Mouse (Mus musculus) stomach, postnatal 0 days (tissue): Measurements from ENCODE around the gene Llgl2. TPM values are rescaled to one million over a fixed set of nuclear protein-coding genes. Genes with fewer than 3 reads are reported as not detected.

Source experiments
- ATAC-seq: fragments of 200-750 bp; cut with Nextera tagmentation; 2 replicates; pipeline ENCODE4 v1.8.0; 2017; ENCODE audit not compliant: low FRiP score, low TSS enrichment
- DNase-seq: peaks from one replicate; pipeline ENCODE4 v3.0.0-alpha.2; 2016; ENCODE audit warnings: low spot score
- H3K27ac ChIP-seq: fragments of 300-500 bp; sonication (generic); replicated peaks from 2 replicates; pipeline ENCODE4 v1.5.1; 2014; ENCODE audit warnings: mild to moderate bottlenecking, control low read depth
- H3K27me3 ChIP-seq: fragments of 300-500 bp; sonication (generic); 2 replicates; pipeline ENCODE4 v1.6.1; 2014; ENCODE audit warnings: low read length; ENCODE audit not compliant: control insufficient read depth, insufficient read depth
- H3K36me3 ChIP-seq: fragments of 300-500 bp; sonication (generic); 2 replicates; pipeline ENCODE4 v1.6.1; 2014; ENCODE audit warnings: low read length, mixed read lengths; ENCODE audit not compliant: control insufficient read depth, insufficient read depth
- H3K4me1 ChIP-seq: fragments of 300-500 bp; sonication (generic); replicated peaks from 2 replicates; pipeline ENCODE4 v1.6.1; 2014; ENCODE audit warnings: antibody characterized with exemption; ENCODE audit not compliant: control insufficient read depth, insufficient read depth
- H3K4me2 ChIP-seq: fragments of 300-500 bp; sonication (generic); replicated peaks from 2 replicates; pipeline ENCODE4 v1.6.1; 2014; ENCODE audit warnings: low read depth, mild to moderate bottlenecking, control low read depth, moderate library complexity
- H3K4me3 ChIP-seq: fragments of 300-500 bp; sonication (generic); 2 replicates; pipeline ENCODE4 v1.5.1; 2014; ENCODE audit warnings: low read depth, low read length, control low read depth
- H3K9ac ChIP-seq: fragments of 300-500 bp; sonication (generic); 2 replicates; pipeline ENCODE4 v1.6.1; 2014; ENCODE audit warnings: mild to moderate bottlenecking, low read length, control low read depth, mixed read lengths
- H3K9me3 ChIP-seq: fragments of 300-500 bp; sonication (generic); 2 replicates; pipeline ENCODE4 v1.6.1; 2016; ENCODE audit warnings: low read length; ENCODE audit not compliant: control insufficient read depth
- CTCF ChIP-seq: IDR thresholded peaks from 2 replicates; pipeline ENCODE4 v1.5.1; 2016; ENCODE audit warnings: antibody characterized with exemption, low read depth, mild to moderate bottlenecking, moderate library complexity
- EP300 ChIP-seq: optimal IDR thresholded peaks from 2 replicates; pipeline ENCODE3; 2016; ENCODE audit warnings: antibody characterized with exemption
- WGBS: fragments of 180-500 bp; shearing (Covaris S2); extraction: QIAGEN DNeasy Blood & Tissue Kit; methylation state at CpG from one replicate; pipeline ENCODE4 v1.1.7; 2014; 5-methylcytosine and 5-hydroxymethylcytosine counted together
- microRNA-seq: library from miRNA; unstranded; fragments of <30 nt; microRNA quantifications from one replicate; pipeline ENCODE4, GENCODE M21; 2016
- polyA plus RNA-seq: library from polyadenylated mRNA; unstranded; fragments of >200 nt; fragmentation: Nextera tagmentation; extraction: Ambion mirVana; gene quantifications from 2 replicates; pipeline ENCODE4 v1.2.1, GENCODE M21; 2015

The Llgl2 gene
- polyA plus RNA-seq, 1 experiment from 2014 or later, result 58.4 TPM

DNA sequence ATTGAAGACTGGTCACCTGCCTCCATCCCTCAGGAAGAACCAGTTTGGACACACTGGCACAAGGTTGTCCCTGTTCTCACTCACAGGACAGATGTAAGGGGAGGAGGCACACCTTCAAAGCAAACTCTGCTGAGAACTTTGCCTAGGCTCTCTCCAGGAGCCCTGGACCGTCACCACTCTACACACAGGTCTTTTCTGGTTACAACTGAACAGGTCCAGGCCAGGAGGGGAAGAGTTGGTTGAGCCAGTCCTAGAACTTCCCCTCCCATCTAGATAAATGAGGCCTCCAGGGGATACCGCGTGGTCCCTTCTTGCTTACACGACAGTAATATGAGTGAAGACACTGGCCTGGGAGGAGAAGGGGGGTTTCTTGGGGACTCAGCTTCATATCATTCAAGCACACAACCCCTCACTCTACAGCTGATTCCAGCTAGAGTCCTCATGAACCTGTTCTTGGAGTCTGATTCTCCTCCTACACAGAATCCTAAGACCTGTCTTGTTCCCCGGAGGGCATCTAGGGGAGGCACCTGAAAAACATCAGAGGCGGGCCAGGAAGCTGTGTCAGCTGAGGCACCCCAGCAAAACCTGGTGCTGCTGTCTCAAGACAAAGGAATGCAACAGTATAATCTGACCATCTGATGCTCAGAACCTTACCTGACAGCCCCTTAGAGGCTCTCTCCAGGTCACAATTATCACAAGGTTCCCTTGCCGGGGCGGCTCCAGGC, 80.5 kb downstream of the Llgl2 start:
- H3K4me3 ChIP-seq, result no peak overlapping the region
- H3K36me3 ChIP-seq, result no peaks in the 10 kb centered on the region
- ATAC-seq (peak; percentile 42), DNase-seq (peak; percentile 40)
- H3K4me1 ChIP-seq, result peaks cover 19% of the 10 kb centered on the region
- TF ChIP-seq EP300, result no peak
- no peak for TF ChIP-seq CTCF
- peak overlapping the region; percentile 28; the same call in 1 of the 2 replicates for H3K9ac ChIP-seq
- H3K27me3 ChIP-seq, result no peaks in the 10 kb centered on the region
- no peaks in the 10 kb centered on the region for H3K9me3 ChIP-seq
- WGBS, result 52% methylated on average over 8 of the region's 8 CpGs
- peak overlapping the region; percentile 90 for H3K27ac ChIP-seq
- peak overlapping the region; percentile 19; the same call in 1 of the 2 replicates for H3K4me2 ChIP-seq

Small RNAs within 50 kb of the gene (microRNA-seq; reads per million reads assigned to microRNA genes)
- gene Mir5621, result not detected

Other genes with a start within 250 kb of the Llgl2 start
- gene Mrps7, start 220.1 kb upstream of the Llgl2 start, polyA plus RNA-seq, result 52.6 and 58.4 TPM in 2 replicates
- 5.2 TPM in 2 replicates for gene Gga3, start 220.0 kb upstream of the Llgl2 start, polyA plus RNA-seq
- gene Mif4gd, start 211.1 kb upstream of the Llgl2 start, polyA plus RNA-seq, result 48.9 and 52.3 TPM in 2 replicates
- 12.5 and 14.0 TPM in 2 replicates for gene Slc25a19, start 195.8 kb upstream of the Llgl2 start, polyA plus RNA-seq
- gene Grb2, start 115.5 kb upstream of the Llgl2 start, polyA plus RNA-seq, result 54.2 and 58.8 TPM in 2 replicates
- gene Tmem94, start 58.6 kb upstream of the Llgl2 start, polyA plus RNA-seq, result 8.2 and 10.0 TPM in 2 replicates
- gene Caskin2, start 10.4 kb upstream of the Llgl2 start, polyA plus RNA-seq, result 6.6 and 8.6 TPM in 2 replicates
- 18.8 and 20.1 TPM in 2 replicates for gene Tsen54, start 9.3 kb upstream of the Llgl2 start, polyA plus RNA-seq
- gene Myo15b, start 34.4 kb downstream of the Llgl2 start, polyA plus RNA-seq, result 16.0 and 18.2 TPM in 2 replicates
- gene Smim5, start 75.9 kb downstream of the Llgl2 start, polyA plus RNA-seq, result 16.8 and 17.9 TPM in 2 replicates
- 184 and 185 TPM in 2 replicates for gene Smim6, start 88.0 kb downstream of the Llgl2 start, polyA plus RNA-seq
- gene Sap30bp, start 109.2 kb downstream of the Llgl2 start, polyA plus RNA-seq, result 23.6 and 27.0 TPM in 2 replicates
- gene Recql5, start 109.4 kb downstream of the Llgl2 start, polyA plus RNA-seq, result 7.2 and 8.1 TPM in 2 replicates
- gene Itgb4, start 150.7 kb downstream of the Llgl2 start, polyA plus RNA-seq, result 12.7 and 14.6 TPM in 2 replicates
- gene Galk1, start 188.7 kb downstream of the Llgl2 start, polyA plus RNA-seq, result 119 and 126 TPM in 2 replicates
- 1,343 and 1,357 TPM in 2 replicates for gene H3f3b, start 203.9 kb downstream of the Llgl2 start, polyA plus RNA-seq
- gene Unk, start 206.3 kb downstream of the Llgl2 start, polyA plus RNA-seq, result 8.3 and 9.1 TPM in 2 replicates